Mouse (Mus musculus) splenic B cell, adult 2 months (primary cell): ENCODE results near the gene Asxl1.
A peak's percentile ranks its signal among the peaks of the same experiment; 100 is the strongest.

Experiments used
- DNase-seq: peaks from one replicate; pipeline ENCODE4 v3.0.0-alpha.2; 2011; ENCODE audit warnings: low read depth, low spot score
- H3K27me3 ChIP-seq: 2 replicates; pipeline ENCODE4 v1.6.1; 2012; ENCODE audit warnings: mild to moderate bottlenecking, low read length, moderate library complexity, mixed read lengths; ENCODE audit not compliant: control insufficient read depth, poor library complexity, insufficient read depth, severe bottlenecking
- H3K36me3 ChIP-seq: 2 replicates; pipeline ENCODE4 v1.6.1; 2012; ENCODE audit warnings: mild to moderate bottlenecking, low read length, moderate library complexity, mixed read lengths; ENCODE audit not compliant: control insufficient read depth, poor library complexity, insufficient read depth, severe bottlenecking

The Asxl1 gene

DNA sequence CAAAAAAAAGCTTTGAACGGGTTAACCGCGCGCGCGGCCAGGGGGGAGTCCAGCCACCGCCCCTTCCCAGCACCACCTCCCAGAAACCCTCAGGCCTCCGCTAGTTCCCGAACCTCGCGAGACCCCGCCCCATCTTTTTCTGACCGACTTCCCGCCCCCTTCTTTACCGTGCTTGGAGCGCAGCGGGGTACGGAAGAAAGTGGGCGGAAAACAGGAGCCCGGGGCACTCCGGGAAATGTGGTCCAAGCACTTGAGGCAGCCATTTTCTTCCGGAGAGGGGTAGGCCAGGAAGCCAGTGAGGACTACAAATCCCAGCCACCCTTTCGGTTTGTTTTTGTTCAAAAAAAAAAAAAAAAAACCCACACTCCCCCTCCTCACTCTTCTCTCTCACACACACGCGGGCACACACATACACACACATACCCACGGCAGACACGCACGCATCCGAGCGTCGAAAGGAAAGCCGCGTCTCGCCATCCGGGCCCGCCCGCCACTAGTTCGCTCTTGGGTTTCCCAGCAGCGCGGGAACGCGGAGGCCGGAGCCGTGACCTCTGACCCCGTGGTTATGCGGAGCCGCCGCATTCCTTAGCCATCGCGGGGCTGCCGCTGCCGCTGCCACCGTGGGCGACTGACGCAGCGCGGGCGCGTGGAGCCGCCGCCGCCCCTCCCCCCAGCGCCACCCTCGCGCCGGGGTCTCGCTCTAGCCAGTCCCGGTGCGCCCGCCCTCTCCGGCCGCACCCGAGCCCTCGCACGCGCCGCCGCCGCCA is at the start of gene Asxl1:
Gene Asxl1, plus strand, starts transcription at position 376 of the 767 bp plus-strand sequence.
- no peaks in the 10 kb centered on the region for H3K27me3 ChIP-seq
- DNase-seq, result peak; percentile 96
- H3K36me3 ChIP-seq, result no peaks in the 10 kb centered on the region

DNA sequence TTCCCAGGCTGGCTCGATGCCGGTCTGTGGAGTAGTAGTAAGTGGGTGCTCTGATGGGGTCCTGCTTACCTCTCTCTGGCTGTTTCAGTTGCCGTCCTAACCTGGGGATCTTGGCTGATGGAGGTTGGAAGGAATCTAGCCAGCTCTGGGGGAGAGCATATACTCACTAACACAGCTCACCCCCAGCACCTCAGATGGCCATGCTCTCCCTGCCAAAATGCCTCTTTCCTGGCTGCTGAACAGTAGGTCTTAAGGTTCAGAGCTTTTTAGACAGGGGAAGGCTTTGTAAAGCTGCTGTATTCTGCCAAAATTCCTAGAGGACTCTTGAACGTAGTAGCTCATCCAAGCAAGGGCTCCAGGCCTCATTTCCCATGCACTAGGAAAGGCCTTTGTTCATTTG is 47.9 kb upstream of the Asxl1 start:
- no peak for DNase-seq
- H3K27me3 ChIP-seq, result no peaks in the 10 kb centered on the region
- H3K36me3 ChIP-seq, result no peaks in the 10 kb centered on the region; the same call in 1 of the 2 replicates

DNA sequence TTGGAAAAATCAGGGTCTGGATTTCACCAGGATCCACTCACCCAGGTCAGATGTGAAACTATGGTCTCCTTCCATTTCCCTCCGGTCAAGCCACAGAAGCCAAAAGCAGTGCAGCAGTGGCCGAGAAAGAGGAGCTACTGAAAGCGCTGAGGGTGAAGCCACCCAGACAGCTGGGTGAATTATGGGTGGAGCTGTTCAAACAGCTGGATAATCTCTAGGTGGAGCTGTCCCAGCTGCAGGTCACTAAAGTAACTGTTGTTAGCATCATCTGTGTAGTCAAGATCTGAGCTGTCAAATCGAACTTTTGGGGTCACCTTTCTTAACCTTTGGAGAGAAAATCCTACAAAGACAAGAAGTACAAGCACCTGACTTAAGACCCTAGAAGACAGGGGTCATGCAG is 47.2 kb upstream of the Asxl1 start:
- H3K36me3 ChIP-seq, result no peaks in the 10 kb centered on the region; the same call in 1 of the 2 replicates
- no peak for DNase-seq
- no peaks in the 10 kb centered on the region for H3K27me3 ChIP-seq

GRCm38 (mm10) chr2:153298863-153299262 is 46.8 kb upstream of the Asxl1 start:
- no peaks in the 10 kb centered on the region; the same call in 1 of the 2 replicates for H3K36me3 ChIP-seq
- peak; percentile 53 for DNase-seq
- no peaks in the 10 kb centered on the region for H3K27me3 ChIP-seq

DNA sequence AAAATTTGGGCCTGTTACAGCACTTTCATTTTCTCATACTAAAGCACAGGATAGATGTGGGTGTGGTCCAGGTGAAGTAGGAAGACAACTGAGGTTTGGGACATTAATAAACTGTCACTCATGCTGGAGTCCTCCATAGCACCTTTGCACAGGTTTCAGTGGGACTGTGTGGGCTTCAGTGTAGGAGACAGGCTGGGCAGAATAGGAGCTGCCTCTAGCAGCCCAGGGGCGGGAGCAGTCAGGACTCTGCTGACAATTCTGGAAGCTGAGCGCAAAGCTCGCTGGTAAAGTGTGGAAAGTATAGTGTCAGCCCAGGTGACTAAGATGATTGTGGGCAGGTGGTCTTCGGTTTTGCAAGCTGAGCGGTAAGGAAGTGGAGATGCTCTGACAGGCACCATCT is 44.5 kb upstream of the Asxl1 start:
- no peaks in the 10 kb centered on the region for H3K27me3 ChIP-seq
- H3K36me3 ChIP-seq, result 0 out of 2 replicates have a peak, but pooled peaks cover 2% of the 10 kb centered on the region
- no peak for DNase-seq

DNA sequence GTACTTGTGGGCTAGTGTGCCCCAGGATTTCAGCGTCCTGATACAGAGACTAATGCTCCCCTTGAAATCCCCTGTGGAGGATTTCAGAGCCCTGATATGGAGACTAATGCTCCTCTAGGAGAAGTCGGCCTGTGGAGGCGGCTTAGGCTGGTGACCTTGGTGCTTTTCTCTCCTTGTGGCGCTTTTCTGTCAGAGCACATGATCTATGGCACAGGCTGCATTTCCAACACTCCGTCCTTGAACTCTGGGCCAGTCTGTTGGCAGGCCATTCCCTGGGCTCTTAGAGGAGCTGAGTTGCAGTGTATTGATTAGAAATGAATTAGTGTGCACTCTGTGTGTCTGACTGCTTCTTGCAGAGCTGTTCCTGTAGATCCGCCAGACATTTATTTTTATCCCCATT is 40.4 kb upstream of the Asxl1 start:
- no peaks in the 10 kb centered on the region for H3K27me3 ChIP-seq
- DNase-seq, result no peak
- 0 out of 2 replicates have a peak, but pooled peaks cover 2% of the 10 kb centered on the region for H3K36me3 ChIP-seq

DNA sequence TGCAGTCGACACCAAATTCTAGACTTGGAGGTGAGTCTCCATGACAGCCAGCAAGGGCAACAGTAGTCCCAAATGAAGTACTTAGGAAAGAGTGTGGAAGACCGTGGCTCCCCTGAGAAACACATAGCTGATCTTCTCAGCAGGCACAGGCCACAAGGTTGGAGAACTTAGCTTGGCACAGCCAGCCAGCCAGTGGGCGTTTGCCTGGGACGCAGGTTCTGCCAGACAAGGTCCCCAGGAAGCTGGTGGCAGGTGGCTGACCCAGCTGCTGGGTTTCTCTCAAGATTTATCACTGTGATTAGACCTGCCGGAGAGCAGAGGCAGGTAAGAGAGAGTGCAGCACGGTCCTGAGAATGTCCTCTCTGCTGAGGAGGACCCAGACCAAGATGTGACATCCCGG is 37.0 kb upstream of the Asxl1 start:
- Histone ChIP-seq H3K36me3 (0 out of 2 replicates have a peak, but pooled peaks cover 2% of the 10 kb centered on the region), H3K27me3 (no peaks in the 10 kb centered on the region)
- no peak for DNase-seq

GRCm38 (mm10) chr2:153309106-153309505 is 36.5 kb upstream of the Asxl1 start:
- no peak for DNase-seq
- H3K36me3 ChIP-seq, result 0 out of 2 replicates have a peak, but pooled peaks cover 2% of the 10 kb centered on the region
- no peaks in the 10 kb centered on the region for H3K27me3 ChIP-seq

GRCm38 (mm10) chr2:153310228-153310627 is 35.4 kb upstream of the Asxl1 start:
- Histone ChIP-seq H3K36me3 (no peaks in the 10 kb centered on the region), H3K27me3 (no peaks in the 10 kb centered on the region)
- no peak for DNase-seq

GRCm38 (mm10) chr2:153312884-153313283 is 32.7 kb upstream of the Asxl1 start:
- Histone ChIP-seq H3K27me3 (no peaks in the 10 kb centered on the region), H3K36me3 (no peaks in the 10 kb centered on the region; the same call in 1 of the 2 replicates)
- DNase-seq, result no peak

DNA sequence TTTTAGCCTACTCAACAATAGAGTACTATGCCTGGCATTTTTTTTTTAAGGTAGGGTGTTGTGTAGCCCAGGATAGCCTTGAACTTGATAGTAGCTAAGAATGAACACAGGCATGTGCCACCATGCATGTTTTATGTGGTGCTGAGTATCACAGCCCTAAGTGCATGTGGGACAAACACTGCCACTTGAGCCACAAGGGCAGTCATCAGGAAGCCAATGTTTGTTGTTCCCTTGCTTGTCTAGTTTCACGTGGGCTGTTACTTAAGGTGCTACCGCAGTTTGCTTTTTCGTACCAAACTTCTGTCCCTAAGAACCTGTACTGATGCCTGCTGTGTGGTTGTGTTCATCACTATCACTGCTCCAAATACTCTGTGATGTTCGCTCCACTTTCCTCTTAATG is 27.2 kb upstream of the Asxl1 start:
- no peaks in the 10 kb centered on the region for H3K27me3 ChIP-seq
- DNase-seq, result no peak
- no peaks in the 10 kb centered on the region; the same call in 1 of the 2 replicates for H3K36me3 ChIP-seq

DNA sequence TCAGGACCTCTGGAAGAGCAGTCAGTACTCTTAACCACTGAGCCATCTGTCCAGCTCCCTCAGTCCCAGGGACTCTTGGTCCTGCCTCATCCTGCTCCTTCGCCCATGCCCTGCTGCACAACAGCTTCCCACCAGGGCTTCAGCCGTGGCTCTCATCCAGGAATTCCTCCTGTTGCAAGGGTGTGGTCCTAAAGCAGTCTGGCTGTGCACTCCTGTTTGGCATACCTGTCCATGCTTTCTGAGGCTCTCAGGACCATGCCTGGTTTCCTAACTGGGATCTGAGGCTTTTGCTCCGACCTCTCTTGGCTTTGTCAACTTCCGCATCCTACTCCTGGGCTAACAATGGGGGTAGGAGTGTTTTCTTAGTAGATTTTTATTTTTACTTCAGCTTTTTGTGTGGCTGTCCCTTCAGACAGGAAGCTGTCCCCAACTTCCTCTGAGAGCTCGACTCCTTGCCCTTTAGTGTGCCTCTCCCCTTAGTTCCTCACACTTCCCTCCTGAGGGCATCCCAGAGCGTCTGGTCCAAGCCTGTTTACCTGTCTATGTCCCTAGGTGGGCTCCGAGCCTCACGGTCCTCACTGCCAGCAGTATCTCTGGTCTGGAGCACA is 26.5 kb upstream of the Asxl1 start:
- no peaks in the 10 kb centered on the region for H3K27me3 ChIP-seq
- H3K36me3 ChIP-seq, result no peaks in the 10 kb centered on the region; the same call in 1 of the 2 replicates
- no peak for DNase-seq

GRCm38 (mm10) chr2:153325706-153326376 is 19.8 kb upstream of the Asxl1 start:
- DNase-seq, result peak; percentile 30
- peaks cover 3% of the 10 kb centered on the region for H3K36me3 ChIP-seq
- H3K27me3 ChIP-seq, result no peaks in the 10 kb centered on the region

- peaks cover 3% of the 10 kb centered on the region for H3K36me3 ChIP-seq
- no peaks in the 10 kb centered on the region for H3K27me3 ChIP-seq
Measured at GRCm38 (mm10) chr2:153332271-153332670, 13.4 kb upstream of the Asxl1 start.

GRCm38 (mm10) chr2:153332981-153333380 is 12.6 kb upstream of the Asxl1 start:
- DNase-seq, result peak; percentile 46
- Histone ChIP-seq H3K27me3 (no peaks in the 10 kb centered on the region), H3K36me3 (peaks cover 3% of the 10 kb centered on the region)

More at GRCm38 (mm10) chr2:153332271-153332670, 13.4 kb upstream of the Asxl1 start:
- no peak for DNase-seq
